Mouse (Mus musculus): ENCODE results near the gene Ephb2. TPM values are rescaled to one million over a fixed set of nuclear protein-coding genes. Genes with fewer than 3 reads are reported as not detected.

Gene Ephb2
- polyA plus RNA-seq, 1 experiment from 2014 or later, result 40.0 TPM

DNA sequence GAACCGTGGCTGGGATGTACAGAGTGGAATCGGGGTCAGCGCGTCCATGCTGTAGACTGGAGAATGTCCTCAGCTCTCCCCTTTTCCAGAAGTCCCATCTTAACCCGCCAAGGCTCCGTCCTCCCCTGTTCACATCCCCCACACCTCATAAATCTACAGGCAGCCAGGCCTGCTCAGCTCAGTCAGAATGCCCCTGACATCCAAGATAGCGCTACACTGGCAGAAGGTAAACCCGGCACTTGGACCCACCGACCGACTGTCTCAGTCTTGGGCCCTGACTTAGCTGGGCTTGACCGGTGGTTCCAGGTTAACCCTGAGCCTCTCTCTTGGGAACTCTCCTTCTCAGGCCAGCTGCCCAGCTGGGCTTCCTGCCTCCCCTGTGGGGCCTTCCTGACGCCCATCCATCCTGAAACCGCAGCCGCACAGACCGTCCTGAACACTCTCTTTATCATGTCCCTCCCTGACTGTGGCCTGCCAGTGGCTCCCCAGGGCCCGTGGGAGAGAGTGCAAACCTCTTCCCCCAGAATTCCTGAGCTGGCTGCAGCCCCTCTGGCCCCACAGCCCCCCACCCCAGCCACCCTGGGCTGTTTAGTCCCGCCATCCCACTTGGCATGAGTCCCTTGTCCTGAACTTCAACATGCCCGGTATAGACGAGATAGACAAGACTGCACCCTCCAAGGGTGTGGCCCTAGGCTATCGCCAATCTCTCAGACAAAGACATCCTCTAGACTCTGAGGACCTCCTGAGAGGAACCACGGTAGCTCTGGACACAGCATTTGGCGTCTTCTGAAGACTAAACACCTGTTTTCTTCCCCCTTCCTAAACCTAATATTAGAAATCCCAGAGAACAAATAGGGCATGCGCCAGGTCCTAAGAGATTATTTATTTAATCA is 37.9 kb downstream of the Ephb2 start:
- H3K9ac ChIP-seq (replicated peaks), result no peak overlapping the region

DNA sequence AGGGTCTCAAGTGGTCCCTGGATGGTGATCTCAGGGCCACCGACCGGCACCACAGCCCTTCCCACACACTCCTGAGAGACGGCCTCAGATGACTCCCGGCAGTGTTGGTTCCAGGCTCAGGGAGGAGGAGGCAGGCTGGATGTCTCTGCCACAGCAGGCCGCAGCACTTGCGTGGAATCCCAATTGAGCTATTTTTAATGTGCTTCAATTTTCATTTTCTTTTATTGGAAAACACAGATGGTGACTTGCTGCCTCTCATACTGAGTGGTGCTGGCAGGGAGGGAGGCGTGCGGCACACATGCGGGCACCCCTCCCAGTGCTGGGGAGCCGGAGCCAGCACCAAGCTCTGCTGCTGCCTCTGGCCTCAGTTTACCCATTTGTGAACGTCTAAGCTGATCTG is 42.5 kb downstream of the Ephb2 start:
- Histone ChIP-seq H3K27ac (replicated peaks) (no peak overlapping the region), H3K4me1 (peaks cover 43% of the 10 kb centered on the region), H3K36me3 (peaks cover 20% of the 10 kb centered on the region; the same call in 1 of the 2 replicates), H3K9ac (replicated peaks) (no peak overlapping the region), H3K27me3 (no peaks in the 10 kb centered on the region), H3K4me3 (no peak overlapping the region), H3K9me3 (no peaks in the 10 kb centered on the region), H3K4me2 (replicated peaks) (no peak overlapping the region)
- ATAC-seq (ENCODE audit: low FRiP score, low read depth), result no peak
- 78% methylated on average over 11 of the region's 11 CpGs for WGBS

More for the DNA sequence above, 37.9 kb downstream of the Ephb2 start:
- no peak for ATAC-seq (ENCODE audit: low FRiP score, low read depth)
- Histone ChIP-seq H3K36me3 (peaks cover 24% of the 10 kb centered on the region; the same call in 1 of the 2 replicates), H3K4me3 (no peak overlapping the region), H3K27me3 (no peaks in the 10 kb centered on the region), H3K9me3 (no peaks in the 10 kb centered on the region), H3K4me1 (peaks cover 63% of the 10 kb centered on the region), H3K4me2 (replicated peaks) (no peak overlapping the region), H3K27ac (replicated peaks) (peak overlapping the region; percentile 11)
- 75% methylated on average over 23 of the region's 23 CpGs for WGBS

DNA sequence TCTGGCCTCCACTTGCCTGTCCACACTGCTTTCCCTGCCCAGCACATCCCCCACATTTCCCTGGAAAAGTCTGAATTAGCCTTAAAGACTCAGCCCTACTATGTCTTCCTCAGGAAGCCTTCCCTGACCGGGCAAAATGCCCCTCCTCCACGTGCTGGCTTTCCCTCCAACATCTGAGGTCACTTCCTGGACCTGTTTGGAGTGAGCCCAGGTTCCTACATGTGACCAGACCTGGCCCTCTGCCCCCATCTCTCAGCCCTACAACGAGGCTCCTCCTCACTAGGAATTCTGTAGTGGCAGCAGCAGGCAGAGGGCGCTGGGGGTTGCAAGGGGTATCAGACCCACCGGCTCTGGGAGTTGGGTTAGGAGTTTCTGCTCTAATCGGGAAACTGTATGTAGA is 46.0 kb downstream of the Ephb2 start:
- ATAC-seq (ENCODE audit: low FRiP score, low read depth), result no peak
- Histone ChIP-seq H3K4me1 (peaks cover 58% of the 10 kb centered on the region), H3K27ac (replicated peaks) (no peak overlapping the region)

DNA sequence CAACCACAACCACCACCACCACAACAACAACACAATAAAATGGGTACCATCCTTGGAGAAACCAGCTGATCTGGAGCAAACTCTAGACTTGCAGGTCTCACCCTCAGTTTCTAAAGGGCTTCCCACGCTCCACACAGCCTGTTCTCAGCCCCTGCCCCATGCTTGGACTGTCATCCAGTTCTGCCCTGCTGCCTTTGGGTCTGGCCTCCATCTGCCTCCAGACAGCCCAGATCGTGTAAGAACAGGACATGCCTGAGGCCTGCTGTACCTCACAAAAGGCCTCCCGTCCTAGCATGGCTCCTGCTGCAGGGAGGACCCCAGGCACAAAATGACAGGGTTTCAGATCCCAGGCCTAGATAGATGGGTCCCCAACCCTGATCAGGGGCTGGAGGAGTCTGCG is 48.4 kb downstream of the Ephb2 start:
- Histone ChIP-seq H3K36me3 (peaks cover 5% of the 10 kb centered on the region; the same call in 1 of the 2 replicates), H3K4me3 (no peak overlapping the region), H3K27ac (replicated peaks) (peak overlapping the region; percentile 72), H3K4me1 (peaks cover 61% of the 10 kb centered on the region), H3K27me3 (no peaks in the 10 kb centered on the region), H3K9ac (replicated peaks) (no peak overlapping the region), H3K4me2 (replicated peaks) (no peak overlapping the region), H3K9me3 (no peaks in the 10 kb centered on the region)
- no peak for ATAC-seq (ENCODE audit: low FRiP score, low read depth)
- 62% methylated on average over 4 of the region's 4 CpGs for WGBS

More for the DNA sequence above, 46.0 kb downstream of the Ephb2 start:
- H3K36me3 ChIP-seq, result peaks cover 10% of the 10 kb centered on the region; the same call in 1 of the 2 replicates
- 87% methylated on average over 6 of the region's 6 CpGs for WGBS
- H3K9me3 ChIP-seq, result no peaks in the 10 kb centered on the region
- no peak overlapping the region for H3K4me3 ChIP-seq
- no peaks in the 10 kb centered on the region for H3K27me3 ChIP-seq
- H3K9ac ChIP-seq (replicated peaks), result no peak overlapping the region
- no peak overlapping the region for H3K4me2 ChIP-seq (replicated peaks)

DNA sequence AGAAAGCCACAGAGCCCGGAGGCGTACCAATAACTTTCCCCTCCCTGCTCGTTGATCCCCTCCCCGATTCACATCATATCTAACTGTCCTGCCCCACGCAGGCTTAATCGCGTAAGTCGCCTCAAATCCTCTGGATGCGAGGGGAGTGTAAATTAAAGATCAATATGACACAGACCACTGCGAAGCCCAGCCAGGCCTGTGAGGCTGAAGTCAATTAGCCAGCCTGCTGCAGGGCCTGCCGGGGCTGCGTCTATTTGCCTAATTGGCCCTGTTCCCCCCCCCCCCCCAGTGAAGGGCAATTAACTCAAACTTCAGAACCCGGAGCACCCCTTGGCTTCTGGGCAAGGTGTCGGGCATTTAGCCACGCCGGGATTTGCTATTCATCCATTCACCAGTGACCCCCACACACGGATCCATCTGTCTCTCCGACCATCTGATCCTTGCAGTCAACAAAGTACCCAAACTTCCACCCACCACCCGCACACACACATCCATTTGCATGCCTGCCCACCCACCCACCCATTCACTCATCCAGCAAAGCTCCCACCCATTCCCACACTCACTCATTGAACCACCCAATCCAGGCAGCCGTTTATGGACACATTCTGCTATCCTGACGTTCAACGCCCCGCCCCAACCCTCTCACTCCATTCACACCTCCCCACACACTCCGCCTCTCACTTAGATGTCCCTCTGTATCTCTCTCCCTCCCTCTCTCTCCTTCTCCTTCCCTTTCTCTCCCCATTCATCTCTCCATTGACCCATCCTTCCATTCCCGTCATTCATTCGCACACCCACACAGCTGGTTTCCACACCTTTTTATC is 49.1 kb downstream of the Ephb2 start:
- H3K4me2 ChIP-seq (replicated peaks), result 0 out of 2 replicates have a peak overlapping the region, but pooled peaks have one; percentile 13
- no peak overlapping the region for H3K9ac ChIP-seq (replicated peaks)
- no peaks in the 10 kb centered on the region for H3K27me3 ChIP-seq
- 43% methylated on average over 26 of the region's 26 CpGs for WGBS
- peaks cover 60% of the 10 kb centered on the region for H3K4me1 ChIP-seq
- no peak overlapping the region for H3K4me3 ChIP-seq
- peaks cover 5% of the 10 kb centered on the region; the same call in 1 of the 2 replicates for H3K36me3 ChIP-seq
- ATAC-seq (ENCODE audit: low FRiP score, low read depth), result peak; percentile 45
- H3K27ac ChIP-seq (replicated peaks), result peak overlapping the region; percentile 72
- H3K9me3 ChIP-seq, result no peaks in the 10 kb centered on the region

DNA sequence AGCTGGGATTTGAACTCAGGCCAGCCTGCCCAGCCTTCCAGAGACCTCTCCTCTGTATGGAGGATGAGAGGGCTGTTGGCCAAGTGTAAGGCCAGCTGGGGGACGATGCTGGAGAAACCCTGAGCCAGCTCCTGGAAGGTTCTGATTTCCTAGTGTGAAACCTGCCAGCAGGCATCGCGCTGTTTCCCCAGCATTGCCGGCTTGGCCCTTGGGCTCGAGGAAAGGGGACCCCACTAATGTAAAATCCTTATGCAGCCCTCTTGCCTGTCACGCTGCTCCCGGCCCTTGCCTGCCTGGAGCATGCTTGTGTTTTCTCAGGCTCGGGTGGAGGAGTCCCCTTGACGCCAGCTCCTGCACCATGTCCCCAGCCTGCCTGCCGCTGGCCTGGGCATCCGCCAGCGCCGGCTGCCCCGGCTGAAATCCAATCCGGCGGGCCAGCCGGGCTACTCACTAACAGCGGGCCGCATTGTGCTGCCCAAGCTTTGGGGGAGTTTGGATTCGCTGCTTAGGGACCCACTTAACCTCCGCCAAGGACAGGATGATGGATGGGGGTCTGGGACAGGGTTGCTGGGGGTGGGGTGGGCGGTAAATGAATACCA is 52.1 kb downstream of the Ephb2 start:
- Histone ChIP-seq H3K9me3 (no peaks in the 10 kb centered on the region), H3K9ac (replicated peaks) (no peak overlapping the region), H3K27me3 (no peaks in the 10 kb centered on the region), H3K4me3 (no peak overlapping the region), H3K4me2 (replicated peaks) (no peak overlapping the region), H3K27ac (replicated peaks) (peak overlapping the region; percentile 35), H3K4me1 (peaks cover 71% of the 10 kb centered on the region), H3K36me3 (0 out of 2 replicates have a peak, but pooled peaks cover under 1% of the 10 kb centered on the region)
- 64% methylated on average over 22 of the region's 22 CpGs for WGBS
- ATAC-seq (ENCODE audit: low FRiP score, low read depth), result no peak

DNA sequence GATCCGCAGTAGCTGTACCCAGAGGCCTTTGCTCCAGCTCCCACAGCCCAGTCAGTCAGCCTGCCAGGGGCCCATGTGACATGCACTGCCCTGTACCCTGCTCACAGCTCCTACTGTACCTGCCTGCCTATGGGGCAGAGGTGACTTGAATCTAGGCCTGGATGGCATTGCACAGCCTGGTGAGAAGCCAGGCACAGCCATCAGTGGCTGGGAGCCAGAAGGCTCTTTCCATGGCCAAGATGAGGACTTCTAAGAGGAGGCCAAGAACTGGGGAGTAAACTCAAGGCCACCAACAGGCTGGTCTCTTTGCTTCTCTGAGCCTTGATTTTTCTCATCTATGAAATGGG is 53.2 kb downstream of the Ephb2 start:
- Histone ChIP-seq H3K27ac (replicated peaks) (no peak overlapping the region), H3K4me2 (replicated peaks) (no peak overlapping the region), H3K4me1 (peaks cover 76% of the 10 kb centered on the region), H3K27me3 (no peaks in the 10 kb centered on the region), H3K9me3 (no peaks in the 10 kb centered on the region), H3K4me3 (no peak overlapping the region), H3K9ac (replicated peaks) (no peak overlapping the region), H3K36me3 (no peaks in the 10 kb centered on the region)
- 92% methylated on average over 1 of the region's 1 CpGs for WGBS
- no peak for ATAC-seq (ENCODE audit: low FRiP score, low read depth)

DNA sequence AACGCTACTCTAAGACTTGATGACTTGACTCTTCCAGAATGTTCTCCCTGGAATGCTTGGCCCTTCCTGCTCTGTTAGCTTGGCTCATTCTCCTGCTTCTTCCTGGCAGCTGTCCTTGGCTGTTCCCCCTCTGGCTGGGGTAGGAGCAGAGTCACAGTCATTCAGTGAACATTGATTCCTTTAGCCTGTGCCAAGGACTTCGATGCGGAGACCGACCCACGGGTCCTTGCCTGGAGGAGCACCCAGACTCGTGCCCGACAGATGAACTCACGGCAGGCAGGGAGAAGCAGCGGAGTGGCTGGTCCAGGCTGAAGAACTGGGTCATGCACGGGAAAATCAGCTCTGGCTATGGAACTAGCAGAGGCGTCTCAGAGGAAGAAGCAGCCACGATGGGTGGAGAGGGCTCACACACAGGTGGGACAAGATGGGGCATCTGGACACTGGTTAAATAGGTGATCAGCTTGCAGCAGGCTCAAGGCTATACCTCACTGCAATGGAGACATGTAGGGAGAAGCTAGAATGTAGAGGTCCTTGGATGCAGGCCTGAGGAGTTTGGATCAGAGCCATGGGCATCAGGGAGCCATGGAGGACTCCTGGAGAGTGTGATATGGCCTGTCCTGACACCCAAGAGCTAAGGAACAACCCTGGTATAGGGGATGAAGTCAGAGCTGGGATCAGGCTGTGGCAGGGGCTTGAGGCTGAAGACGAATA is 53.8 kb downstream of the Ephb2 start:
- Histone ChIP-seq H3K36me3 (no peaks in the 10 kb centered on the region), H3K4me2 (replicated peaks) (no peak overlapping the region), H3K27me3 (no peaks in the 10 kb centered on the region), H3K9me3 (no peaks in the 10 kb centered on the region), H3K4me3 (no peak overlapping the region), H3K9ac (replicated peaks) (no peak overlapping the region), H3K27ac (replicated peaks) (no peak overlapping the region), H3K4me1 (peaks cover 76% of the 10 kb centered on the region)
- no peak for ATAC-seq (ENCODE audit: low FRiP score, low read depth)
- 94% methylated on average over 13 of the region's 13 CpGs for WGBS

DNA sequence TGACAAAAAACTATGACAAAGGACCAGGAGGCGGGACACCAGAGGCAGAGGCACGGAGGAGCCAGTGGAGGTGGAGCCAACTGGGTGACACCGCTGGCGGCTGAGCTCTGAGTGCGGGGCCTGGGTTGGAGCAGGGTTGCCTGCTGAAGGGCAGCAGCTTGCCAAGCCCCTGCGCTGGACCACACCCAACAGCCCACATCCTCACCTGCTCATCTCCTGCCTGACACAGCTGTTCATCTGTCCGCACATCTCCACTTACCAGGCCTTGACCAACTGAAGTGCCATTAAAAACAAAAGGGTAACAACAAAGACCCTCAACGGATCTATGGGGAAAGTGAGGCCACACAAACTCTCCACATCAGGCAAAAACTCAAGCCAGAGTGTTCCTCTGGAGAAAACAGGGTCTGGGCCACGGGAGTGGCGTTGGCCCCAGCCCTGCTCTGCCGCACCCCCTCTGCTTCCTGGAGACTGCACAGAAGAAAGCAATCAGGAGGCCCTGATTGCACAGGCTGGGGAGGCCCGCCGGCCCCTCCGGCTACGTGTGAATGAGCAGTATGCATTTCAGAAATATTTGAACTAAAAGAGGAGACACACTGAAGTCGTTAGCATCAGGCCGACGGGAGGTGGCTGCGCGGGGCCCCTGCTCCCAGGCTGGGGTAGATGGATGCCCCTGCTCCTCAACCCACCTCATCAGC is 55.4 kb downstream of the Ephb2 start:
- Histone ChIP-seq H3K27me3 (no peaks in the 10 kb centered on the region), H3K9ac (replicated peaks) (no peak overlapping the region), H3K27ac (replicated peaks) (no peak overlapping the region), H3K4me1 (peaks cover 75% of the 10 kb centered on the region), H3K4me3 (no peak overlapping the region), H3K9me3 (no peaks in the 10 kb centered on the region), H3K36me3 (no peaks in the 10 kb centered on the region), H3K4me2 (replicated peaks) (no peak overlapping the region)
- peak; percentile 24; the same call in 1 of the 2 replicates for ATAC-seq (ENCODE audit: low FRiP score, low read depth)
- 75% methylated on average over 20 of the region's 20 CpGs for WGBS

DNA sequence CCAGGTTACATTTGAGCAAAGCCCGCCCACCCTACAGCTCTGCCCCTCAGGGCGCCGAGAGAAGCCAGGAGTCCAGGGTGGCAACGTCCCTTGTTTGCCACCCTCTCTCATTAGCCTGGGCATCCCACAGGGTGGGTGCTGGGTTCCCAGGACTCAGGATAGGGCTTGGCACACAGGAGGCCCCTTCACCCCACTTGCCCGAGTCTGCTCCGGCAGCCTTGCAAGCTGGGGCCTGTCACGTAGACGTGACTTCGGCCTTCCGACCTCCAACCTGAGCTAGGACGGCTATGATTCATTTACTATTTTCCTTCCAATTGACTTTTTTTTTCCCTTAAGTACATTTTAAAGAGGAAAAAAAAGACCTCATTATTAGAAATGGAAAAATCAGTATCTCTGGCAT is 56.6 kb downstream of the Ephb2 start:
- peaks cover 87% of the 10 kb centered on the region for H3K4me1 ChIP-seq

DNA sequence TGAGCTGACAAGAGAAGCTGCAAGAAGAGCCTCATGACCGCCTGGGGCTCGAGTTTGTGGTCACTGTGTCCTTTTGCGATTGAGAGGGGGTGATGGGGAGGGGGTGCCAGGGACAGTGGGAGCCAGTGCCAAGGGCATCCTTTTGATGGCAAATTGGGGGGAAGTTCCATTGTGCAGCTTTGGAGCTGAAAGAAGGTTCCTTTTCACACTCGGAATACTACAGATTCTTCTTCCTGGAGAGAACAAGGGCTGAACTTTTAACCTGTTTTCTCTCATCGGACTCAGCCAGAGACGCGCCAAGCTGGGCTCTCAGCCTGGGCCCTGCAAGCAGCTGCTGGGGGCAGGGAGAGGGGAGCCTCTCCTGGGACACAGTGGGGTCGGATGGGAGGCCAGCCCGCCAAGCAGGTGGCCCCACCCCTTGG is 59.3 kb downstream of the Ephb2 start:
- Histone ChIP-seq H3K9ac (replicated peaks) (no peak overlapping the region), H3K4me1 (peaks cover 91% of the 10 kb centered on the region), H3K4me2 (replicated peaks) (no peak overlapping the region), H3K9me3 (no peaks in the 10 kb centered on the region), H3K27me3 (no peaks in the 10 kb centered on the region), H3K4me3 (no peak overlapping the region), H3K36me3 (peaks cover under 1% of the 10 kb centered on the region; the same call in 1 of the 2 replicates), H3K27ac (replicated peaks) (peak overlapping the region; percentile 36; the same call in 1 of the 2 replicates)
- no peak for ATAC-seq (ENCODE audit: low FRiP score, low read depth)
- 17% methylated on average over 9 of the region's 9 CpGs for WGBS

More for the DNA sequence above, 56.6 kb downstream of the Ephb2 start:
- WGBS, result 88% methylated on average over 11 of the region's 11 CpGs
- Histone ChIP-seq H3K4me2 (replicated peaks) (no peak overlapping the region), H3K27me3 (no peaks in the 10 kb centered on the region), H3K36me3 (no peaks in the 10 kb centered on the region), H3K9me3 (no peaks in the 10 kb centered on the region), H3K4me3 (no peak overlapping the region), H3K27ac (replicated peaks) (peak overlapping the region; percentile 4; the same call in 1 of the 2 replicates), H3K9ac (replicated peaks) (no peak overlapping the region)
- ATAC-seq (ENCODE audit: low FRiP score, low read depth), result no peak

Data from midbrain, embryonic 12.5 days (tissue).